Mouse (Mus musculus): Measurements from ENCODE around the gene Olfr611.
"Not testable (repeated sequence)": the region's sequence is repeated elsewhere in the genome, so short reads cannot be mapped to it uniquely, and the experiment has no call there.

Gene Olfr611

DNA sequence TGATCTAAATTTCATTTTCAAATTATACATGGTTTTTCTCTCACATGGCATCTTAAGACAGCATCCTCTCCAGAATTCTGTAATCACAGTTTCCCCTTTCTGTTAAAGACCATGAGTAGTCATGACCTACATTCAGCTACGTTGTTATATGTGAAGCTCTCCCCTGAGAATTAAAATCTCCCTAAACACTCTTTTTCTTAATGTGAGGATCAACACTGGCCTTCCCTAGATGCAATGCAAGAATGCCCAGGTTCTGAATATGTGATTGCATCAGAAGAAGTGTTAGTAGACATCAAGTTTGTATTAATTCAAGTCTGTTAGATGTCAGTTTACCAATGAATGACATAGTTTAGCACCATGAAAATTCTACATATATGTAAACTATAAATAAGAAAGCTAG, at the start of gene Olfr611:
Gene Olfr611, minus strand, starts transcription at position 101 of the 400 bp plus-strand sequence.
- DNase-seq (ENCODE audit: low read depth, low spot score) = not testable (repeated sequence)

- DNase-seq (ENCODE audit: low read depth, low spot score) = no peak
These were observed 48.4 kb upstream of the Olfr611 start, which contains the start of gene Olfr616 for GRCm38 (mm10) chr7:103569043-103569442. Gene Olfr616 (minus strand): TSS chr7:103569143.

DNA sequence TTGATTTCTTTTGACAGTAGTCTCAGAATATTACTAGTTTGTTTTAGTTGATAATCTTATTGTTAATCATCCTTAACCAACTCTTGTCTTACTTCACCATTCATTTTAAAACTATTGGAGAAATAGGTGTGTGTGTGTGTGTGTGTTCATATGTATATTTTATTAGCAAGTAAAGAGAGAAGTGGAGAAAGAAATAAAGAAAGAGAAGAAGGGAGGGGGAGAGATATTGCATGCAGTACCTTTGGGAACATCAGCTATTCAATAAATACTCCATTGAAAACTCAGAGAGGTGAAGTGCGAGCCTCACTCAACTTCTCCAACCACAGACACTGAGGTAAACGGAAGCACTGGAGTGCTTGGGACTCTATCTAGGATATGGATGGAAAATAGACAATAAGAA, 35.1 kb upstream of the Olfr611 start, which contains the start of gene Olfr615:
Gene Olfr615, plus strand, starts transcription at position 301 of the 400 bp plus-strand sequence.
- no peak for DNase-seq (ENCODE audit: low read depth, low spot score)

GRCm38 (mm10) chr7:103547774-103548173, 27.1 kb upstream of the Olfr611 start, which contains the start of gene Olfr613:
Gene Olfr613 (plus strand): TSS chr7:103548074.
- no peak for DNase-seq (ENCODE audit: low read depth, low spot score)

- not testable (repeated sequence) for DNase-seq (ENCODE audit: low read depth, low spot score)
These were observed 22.0 kb upstream of the Olfr611 start, which contains the start of gene Olfr612 for GRCm38 (mm10) chr7:103542617-103543016. Gene Olfr612 (minus strand): TSS chr7:103542717.

- no peak for DNase-seq (ENCODE audit: low read depth, low spot score)
These were observed 8.6 kb downstream of the Olfr611 start, which contains the start of gene Olfr610 for GRCm38 (mm10) chr7:103512022-103512421. Gene Olfr610 (minus strand): TSS chr7:103512122.

GRCm38 (mm10) chr7:103497962-103498361, 22.7 kb downstream of the Olfr611 start, which contains the start of gene Olfr609:
Gene Olfr609 (minus strand): TSS chr7:103498062.
- DNase-seq (ENCODE audit: low read depth, low spot score) = no peak

- not testable (repeated sequence) for DNase-seq (ENCODE audit: low read depth, low spot score)
These were observed 43.5 kb downstream of the Olfr611 start for GRCm38 (mm10) chr7:103477106-103477505.

DNA sequence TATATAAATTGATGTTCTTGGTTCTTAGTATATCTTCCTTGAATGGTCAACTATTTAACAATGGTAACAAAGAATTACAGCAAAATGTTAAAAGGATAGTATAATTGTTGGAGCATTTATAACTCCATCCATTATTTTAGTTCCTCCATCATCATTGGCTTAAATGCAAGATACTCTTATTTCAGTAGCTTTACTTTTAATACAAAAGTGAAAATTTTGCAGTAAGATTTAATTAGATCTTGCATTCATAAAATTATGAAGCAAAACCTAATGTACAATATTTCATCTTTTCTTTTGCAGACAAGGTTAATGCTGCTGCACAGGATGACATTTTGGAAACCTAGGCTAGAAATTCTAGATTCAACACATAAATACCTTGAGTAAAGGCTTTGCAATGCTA, 51.1 kb downstream of the Olfr611 start, which contains the start of gene Olfr608:
Gene Olfr608, plus strand, starts transcription at position 301 of the 400 bp plus-strand sequence.
- DNase-seq (ENCODE audit: low read depth, low spot score) = no peak
